Mouse (Mus musculus) G1E (cell line): ENCODE results near the gene Recql5. TPM values are rescaled to one million over a fixed set of nuclear protein-coding genes. Genes with fewer than 3 reads are reported as not detected.

ENCODE experiments used
- ATAC-seq: 2 replicates; pipeline ENCODE4 v1.8.0; 2016; ENCODE audit warnings: mild to moderate bottlenecking; ENCODE audit not compliant: insufficient number of reproducible peaks, poor library complexity, low FRiP score, severe bottlenecking; ENCODE audit errors: extremely low read depth
- DNase-seq: peaks from one replicate; pipeline ENCODE4 v3.0.0; 2012; ENCODE audit warnings: low spot score
- H3K27me3 ChIP-seq: 2 replicates; pipeline ENCODE4 v1.6.1; 2012; ENCODE audit warnings: mild to moderate bottlenecking, low read length, inconsistent platforms; ENCODE audit not compliant: insufficient read depth
- H3K36me3 ChIP-seq: replicated peaks from 2 replicates; pipeline ENCODE3; 2012; ENCODE audit warnings: mild to moderate bottlenecking, inconsistent platforms
- H3K4me1 ChIP-seq: 2 replicates; pipeline ENCODE4 v1.6.1; 2012; ENCODE audit warnings: low read depth, low read length, inconsistent platforms, mixed read lengths; ENCODE audit not compliant: insufficient read depth
- H3K4me3 ChIP-seq: 2 replicates; pipeline ENCODE4 v1.5.1; 2012; ENCODE audit warnings: low read depth, mild to moderate bottlenecking, inconsistent platforms, low read length, moderate library complexity, mixed read lengths
- H3K9me3 ChIP-seq: replicated peaks from 2 replicates; pipeline ENCODE4 v1.6.1; 2012; ENCODE audit warnings: inconsistent platforms
- CTCF ChIP-seq: IDR thresholded peaks from 2 replicates; pipeline ENCODE4 v1.5.1; 2012; ENCODE audit warnings: low read depth, low read length, inconsistent platforms, mixed read lengths
- GATA1 ChIP-seq: IDR thresholded peaks from 2 replicates; pipeline ENCODE4 v1.6.1; 2012; ENCODE audit warnings: borderline replicate concordance, low read length, inconsistent platforms, mixed read lengths
- GATA2 ChIP-seq: IDR thresholded peaks from 2 replicates; pipeline ENCODE4 v1.6.1; 2012; ENCODE audit warnings: low read depth, low read length, inconsistent platforms, borderline replicate concordance
- POLR2AphosphoS5 ChIP-seq: IDR thresholded peaks from 2 replicates; pipeline ENCODE4 v1.6.1; 2012; ENCODE audit warnings: low read depth, low read length, inconsistent platforms; ENCODE audit not compliant: insufficient replicate concordance
- TAL1 ChIP-seq: conservative IDR thresholded peaks from 2 replicates; pipeline ENCODE4 v1.6.1; 2012; ENCODE audit warnings: low read depth, low read length, inconsistent platforms, mixed read lengths
- polyA plus RNA-seq: library from polyadenylated mRNA; stranded (reverse); fragments of >175 nt; gene quantifications from 2 replicates; pipeline ENCODE4 v1.2.3, GENCODE M21; 2012
- total RNA-seq, 2 experiments: library from RNA; stranded (forward) in 1 of 2; stranded (reverse) in 1 of 2; fragments of 200-1000 nt in 1 of 2; fragments of >200 nt in 1 of 2; fragmentation: Nextera tagmentation in 1 of 2; gene quantifications; 2 replicates each; pipeline ENCODE4 v1.2.3; 2014 to 2017

Recql5 gene
- total and polyA plus RNA-seq, 3 experiments, result 16.0 to 24.9 (median 17.4) TPM

DNA sequence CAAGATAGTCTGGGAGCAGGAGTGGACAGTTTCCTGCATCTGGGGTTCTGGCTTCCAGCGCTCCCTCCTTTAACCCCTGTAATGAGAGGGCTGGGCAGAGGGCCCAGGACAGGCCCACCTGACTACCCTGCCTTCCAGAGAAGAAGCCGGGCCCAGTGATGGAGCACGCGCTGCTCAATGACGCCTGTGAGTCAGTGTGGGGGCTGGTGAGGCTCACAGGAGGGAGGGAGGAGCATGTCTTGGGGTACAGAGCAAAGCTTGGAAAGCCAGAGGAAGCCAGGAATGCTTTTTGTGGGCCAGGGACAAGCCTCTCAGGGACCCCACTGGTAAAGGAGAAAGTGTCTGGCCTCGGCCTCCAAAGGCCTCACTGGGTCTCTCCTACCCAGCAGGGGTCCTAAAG is 78.6 kb downstream of the Recql5 start:
- H3K27me3 ChIP-seq, result peaks cover 19% of the 10 kb centered on the region
- ATAC-seq, result no peak
- peaks cover 59% of the 10 kb centered on the region for H3K36me3 ChIP-seq
- H3K4me3 ChIP-seq, result no peak overlapping the region
- TF ChIP-seq CTCF, result no peak
- TF ChIP-seq TAL1, result no peak
- TF ChIP-seq GATA2, result no peak
- TF ChIP-seq GATA1, result no peak
- TF ChIP-seq POLR2AphosphoS5, result no peak
- DNase-seq, result no peak
- H3K4me1 ChIP-seq, result peaks cover 7% of the 10 kb centered on the region; the same call in 1 of the 2 replicates
- H3K9me3 ChIP-seq, result no peaks in the 10 kb centered on the region

DNA sequence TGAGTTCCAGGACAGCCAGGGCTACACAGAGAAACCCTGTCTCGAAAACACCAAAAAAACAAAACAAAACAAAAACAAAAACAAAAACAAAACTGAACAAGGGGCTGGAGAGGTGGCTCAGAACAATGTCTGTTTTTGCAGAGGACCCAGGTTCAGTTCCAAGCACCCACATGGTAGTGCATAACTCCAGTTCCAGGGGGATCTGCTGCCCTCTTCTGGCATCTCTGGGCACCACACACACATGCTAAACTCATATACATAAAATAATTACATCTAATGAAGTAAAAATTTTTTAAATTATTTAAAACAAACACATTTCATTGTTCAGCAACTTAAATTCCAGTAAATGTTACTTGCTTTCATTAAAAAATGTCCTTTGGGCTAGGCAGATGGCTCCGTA is 87.5 kb downstream of the Recql5 start:
- Histone ChIP-seq H3K27me3 (no peaks in the 10 kb centered on the region), H3K4me3 (no peak overlapping the region), H3K9me3 (no peaks in the 10 kb centered on the region), H3K4me1 (peaks cover 37% of the 10 kb centered on the region), H3K36me3 (peaks cover 71% of the 10 kb centered on the region)
- DNase-seq (no peak), ATAC-seq (no peak)
- TF ChIP-seq TAL1 (no peak), GATA2 (no peak), GATA1 (no peak), POLR2AphosphoS5 (no peak), CTCF (no peak)

DNA sequence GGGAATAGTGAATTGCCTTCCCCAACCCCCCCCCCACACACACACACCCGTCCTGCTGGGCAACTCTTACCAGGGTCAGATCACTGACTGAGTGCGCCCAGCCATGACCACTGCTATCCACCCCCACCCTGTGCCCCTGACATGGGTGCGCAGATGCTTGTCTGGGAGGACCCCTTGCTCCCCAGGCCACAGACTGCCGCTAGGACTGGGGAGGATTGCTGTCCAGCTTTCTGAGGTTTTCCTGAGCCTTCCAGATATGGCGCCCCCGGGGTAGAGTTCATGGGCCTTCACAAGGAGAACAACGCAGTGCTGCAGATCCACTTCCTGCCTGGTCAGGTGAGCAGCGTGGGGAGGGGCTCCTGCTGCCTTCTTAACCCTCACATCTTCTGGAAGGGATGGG is 89.0 kb downstream of the Recql5 start:
- ATAC-seq (no peak), DNase-seq (no peak)
- no peaks in the 10 kb centered on the region for H3K27me3 ChIP-seq
- H3K9me3 ChIP-seq, result no peaks in the 10 kb centered on the region
- no peak overlapping the region for H3K4me3 ChIP-seq
- TF ChIP-seq POLR2AphosphoS5 (no peak), GATA1 (no peak), CTCF (no peak), GATA2 (no peak), TAL1 (no peak)
- peaks cover 64% of the 10 kb centered on the region for H3K36me3 ChIP-seq
- H3K4me1 ChIP-seq, result peaks cover 48% of the 10 kb centered on the region

DNA sequence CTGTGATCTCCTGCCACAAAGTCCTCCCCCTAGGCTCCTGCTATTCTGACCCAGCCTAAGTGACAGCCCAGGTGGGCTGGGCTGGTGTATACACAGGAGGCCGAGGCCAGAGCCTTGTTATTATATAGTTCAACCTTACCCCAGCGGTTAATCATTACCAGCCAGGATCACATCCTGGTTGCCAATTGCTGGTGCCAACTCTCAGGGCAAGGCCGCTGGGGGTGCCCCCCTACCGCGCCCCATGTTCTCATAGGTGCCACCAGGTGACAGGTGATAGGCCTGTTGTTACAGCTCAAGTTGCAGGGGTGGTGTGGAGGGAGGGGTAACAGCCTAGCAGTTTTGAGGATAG is 89.4 kb downstream of the Recql5 start:
- ATAC-seq (no peak), DNase-seq (no peak)
- peaks cover 60% of the 10 kb centered on the region for H3K36me3 ChIP-seq
- no peaks in the 10 kb centered on the region for H3K27me3 ChIP-seq
- TF ChIP-seq GATA2 (no peak), GATA1 (no peak), CTCF (no peak), TAL1 (no peak), POLR2AphosphoS5 (no peak)
- peaks cover 51% of the 10 kb centered on the region for H3K4me1 ChIP-seq
- no peaks in the 10 kb centered on the region for H3K9me3 ChIP-seq
- no peak overlapping the region for H3K4me3 ChIP-seq

GRCm38 (mm10) chr11:115843141-115843890 is 90.0 kb downstream of the Recql5 start:
- TF ChIP-seq CTCF (no peak), POLR2AphosphoS5 (no peak), TAL1 (no peak), GATA1 (no peak), GATA2 (no peak)
- no peak for ATAC-seq
- H3K36me3 ChIP-seq, result peaks cover 57% of the 10 kb centered on the region
- no peaks in the 10 kb centered on the region for H3K9me3 ChIP-seq
- H3K4me1 ChIP-seq, result peaks cover 57% of the 10 kb centered on the region
- peak overlapping the region; percentile 25; the same call in 1 of the 2 replicates for H3K4me3 ChIP-seq
- DNase-seq, result no peak
- no peaks in the 10 kb centered on the region for H3K27me3 ChIP-seq

Other genes starting within 250 kb of the Recql5 start
- 224 and 234 TPM in 2 replicates for gene Grb2, start 224.9 kb downstream of the Recql5 start, total RNA-seq (2014; fragmentation: Nextera tagmentation)
- gene Grb2, start 224.9 kb downstream of the Recql5 start, total RNA-seq (2017), result 58.3 and 119 TPM in 2 replicates
- gene Grb2, start 224.9 kb downstream of the Recql5 start, polyA plus RNA-seq, result 209 and 240 TPM in 2 replicates
- 35.9 and 67.9 TPM in 2 replicates for gene Tmem94, start 168.0 kb downstream of the Recql5 start, total RNA-seq (2014; fragmentation: Nextera tagmentation)
- gene Tmem94, start 168.0 kb downstream of the Recql5 start, total RNA-seq (2017), result 8.2 and 18.1 TPM in 2 replicates
- gene Tmem94, start 168.0 kb downstream of the Recql5 start, polyA plus RNA-seq, result 53.1 and 54.9 TPM in 2 replicates
- not detected in 2 replicates for gene Caskin2, start 119.8 kb downstream of the Recql5 start, total RNA-seq (2014; fragmentation: Nextera tagmentation)
- 0.17 and 0.33 TPM in 2 replicates for gene Caskin2, start 119.8 kb downstream of the Recql5 start, total RNA-seq (2017)
- gene Caskin2, start 119.8 kb downstream of the Recql5 start, polyA plus RNA-seq, result 0.02 and 0.04 TPM in 2 replicates
- gene Tsen54, start 118.8 kb downstream of the Recql5 start, total RNA-seq (2014; fragmentation: Nextera tagmentation), result 6.2 and 6.6 TPM in 2 replicates
- 16.8 and 18.7 TPM in 2 replicates for gene Tsen54, start 118.8 kb downstream of the Recql5 start, total RNA-seq (2017)
- gene Tsen54, start 118.8 kb downstream of the Recql5 start, polyA plus RNA-seq, result 33.0 and 37.5 TPM in 2 replicates
- gene Llgl2, start 109.4 kb downstream of the Recql5 start, total RNA-seq (2014; fragmentation: Nextera tagmentation), result 9.3 and 10.2 TPM in 2 replicates
- gene Llgl2, start 109.4 kb downstream of the Recql5 start, total RNA-seq (2017), result 8.0 and 10.5 TPM in 2 replicates
- 18.1 and 22.5 TPM in 2 replicates for gene Llgl2, start 109.4 kb downstream of the Recql5 start, polyA plus RNA-seq
- 1.1 TPM in 1 of 2 replicates, not detected in the other for gene Myo15b, start 75.1 kb downstream of the Recql5 start, total RNA-seq (2014; fragmentation: Nextera tagmentation)
- 0.16 and 0.17 TPM in 2 replicates for gene Myo15b, start 75.1 kb downstream of the Recql5 start, total RNA-seq (2017)
- 0.33 and 0.35 TPM in 2 replicates for gene Myo15b, start 75.1 kb downstream of the Recql5 start, polyA plus RNA-seq
- 8.0 and 14.7 TPM in 2 replicates for gene Smim5, start 33.5 kb downstream of the Recql5 start, total RNA-seq (2014; fragmentation: Nextera tagmentation)
- 30.0 and 38.1 TPM in 2 replicates for gene Smim5, start 33.5 kb downstream of the Recql5 start, total RNA-seq (2017)
- gene Smim5, start 33.5 kb downstream of the Recql5 start, polyA plus RNA-seq, result 10.0 and 11.7 TPM in 2 replicates
- gene Smim6, start 21.5 kb downstream of the Recql5 start, total RNA-seq (2014; fragmentation: Nextera tagmentation), result 2.4 TPM in 1 of 2 replicates, not detected in the other
- gene Smim6, start 21.5 kb downstream of the Recql5 start, total RNA-seq (2017), result 0.23 TPM in 1 of 2 replicates, not detected in the other
- not detected in 2 replicates for gene Smim6, start 21.5 kb downstream of the Recql5 start, polyA plus RNA-seq
- gene Sap30bp, start 195 bp downstream of the Recql5 start, total RNA-seq (2014; fragmentation: Nextera tagmentation), result 28.7 and 30.8 TPM in 2 replicates
- gene Sap30bp, start 195 bp downstream of the Recql5 start, total RNA-seq (2017), result 110 and 131 TPM in 2 replicates
- gene Sap30bp, start 195 bp downstream of the Recql5 start, polyA plus RNA-seq, result 23.4 and 27.8 TPM in 2 replicates
- not detected in 2 replicates for gene Itgb4, start 41.2 kb upstream of the Recql5 start, total RNA-seq (2014; fragmentation: Nextera tagmentation)
- gene Itgb4, start 41.2 kb upstream of the Recql5 start, total RNA-seq (2017), result 0.05 and 0.06 TPM in 2 replicates
- 0.13 and 0.17 TPM in 2 replicates for gene Itgb4, start 41.2 kb upstream of the Recql5 start, polyA plus RNA-seq
- gene Galk1, start 79.2 kb upstream of the Recql5 start, total RNA-seq (2014; fragmentation: Nextera tagmentation), result 15.4 and 22.0 TPM in 2 replicates
- gene Galk1, start 79.2 kb upstream of the Recql5 start, total RNA-seq (2017), result 54.5 and 69.9 TPM in 2 replicates
- gene Galk1, start 79.2 kb upstream of the Recql5 start, polyA plus RNA-seq, result 148 and 177 TPM in 2 replicates
- gene H3f3b, start 94.5 kb upstream of the Recql5 start, total RNA-seq (2014; fragmentation: Nextera tagmentation), result 692 and 699 TPM in 2 replicates
- gene H3f3b, start 94.5 kb upstream of the Recql5 start, total RNA-seq (2017), result 721 and 745 TPM in 2 replicates
- 230 and 336 TPM in 2 replicates for gene H3f3b, start 94.5 kb upstream of the Recql5 start, polyA plus RNA-seq
- gene Unk, start 96.8 kb upstream of the Recql5 start, total RNA-seq (2014; fragmentation: Nextera tagmentation), result 50.1 and 58.1 TPM in 2 replicates
- gene Unk, start 96.8 kb upstream of the Recql5 start, total RNA-seq (2017), result 17.2 and 19.8 TPM in 2 replicates
- gene Unk, start 96.8 kb upstream of the Recql5 start, polyA plus RNA-seq, result 65.2 and 80.7 TPM in 2 replicates
- gene Unc13d, start 144.5 kb upstream of the Recql5 start, total RNA-seq (2014; fragmentation: Nextera tagmentation), result 26.1 and 31.4 TPM in 2 replicates
- 63.5 and 81.7 TPM in 2 replicates for gene Unc13d, start 144.5 kb upstream of the Recql5 start, total RNA-seq (2017)
- 126 and 144 TPM in 2 replicates for gene Unc13d, start 144.5 kb upstream of the Recql5 start, polyA plus RNA-seq
- 160 and 169 TPM in 2 replicates for gene Wbp2, start 153.5 kb upstream of the Recql5 start, total RNA-seq (2014; fragmentation: Nextera tagmentation)
- gene Wbp2, start 153.5 kb upstream of the Recql5 start, total RNA-seq (2017), result 55.9 and 61.6 TPM in 2 replicates
- 499 and 545 TPM in 2 replicates for gene Wbp2, start 153.5 kb upstream of the Recql5 start, polyA plus RNA-seq
- not detected in 2 replicates for gene Trim47, start 193.7 kb upstream of the Recql5 start, total RNA-seq (2014; fragmentation: Nextera tagmentation)
- 0.12 and 0.27 TPM in 2 replicates for gene Trim47, start 193.7 kb upstream of the Recql5 start, total RNA-seq (2017)
- 0.08 TPM in 1 of 2 replicates, not detected in the other for gene Trim47, start 193.7 kb upstream of the Recql5 start, polyA plus RNA-seq
- gene Trim65, start 197.7 kb upstream of the Recql5 start, total RNA-seq (2014; fragmentation: Nextera tagmentation), result not detected in 2 replicates
- gene Trim65, start 197.7 kb upstream of the Recql5 start, total RNA-seq (2017), result 0.05 and 0.12 TPM in 2 replicates
- not detected in 2 replicates for gene Trim65, start 197.7 kb upstream of the Recql5 start, polyA plus RNA-seq
- 99.3 and 125 TPM in 2 replicates for gene Mrpl38, start 205.4 kb upstream of the Recql5 start, total RNA-seq (2014; fragmentation: Nextera tagmentation)
- 38.3 and 45.7 TPM in 2 replicates for gene Mrpl38, start 205.4 kb upstream of the Recql5 start, total RNA-seq (2017)
- 144 and 150 TPM in 2 replicates for gene Mrpl38, start 205.4 kb upstream of the Recql5 start, polyA plus RNA-seq
- gene Fbf1, start 234.7 kb upstream of the Recql5 start, total RNA-seq (2014; fragmentation: Nextera tagmentation), result 42.2 and 50.9 TPM in 2 replicates
- 25.0 and 35.9 TPM in 2 replicates for gene Fbf1, start 234.7 kb upstream of the Recql5 start, total RNA-seq (2017)
- gene Fbf1, start 234.7 kb upstream of the Recql5 start, polyA plus RNA-seq, result 23.6 and 26.4 TPM in 2 replicates